Mouse (Mus musculus): Measurements from ENCODE around the gene Gm10300.

- no peak for TF ChIP-seq CTCF (IDR thresholded peaks at IDR 0.05; ENCODE audit: borderline replicate concordance, insufficient read depth, low read depth, low read length)
- TF ChIP-seq POLR2A (IDR thresholded peaks at IDR 0.05; ENCODE audit: borderline replicate concordance, insufficient read depth, low read length), result no peak
Observed at GRCm38 (mm10) chr4:132041471-132042332, 32.8 kb upstream of the Gm10300 start.

Measured in cerebellum, adult 2 months (tissue).